Mouse (Mus musculus): Measurements from ENCODE around the gene Shank1. TPM values are rescaled to one million over a fixed set of nuclear protein-coding genes. Genes with fewer than 3 reads are reported as not detected.

Shank1 gene
- polyA plus RNA-seq, 1 experiment: 0.10 TPM

DNA sequence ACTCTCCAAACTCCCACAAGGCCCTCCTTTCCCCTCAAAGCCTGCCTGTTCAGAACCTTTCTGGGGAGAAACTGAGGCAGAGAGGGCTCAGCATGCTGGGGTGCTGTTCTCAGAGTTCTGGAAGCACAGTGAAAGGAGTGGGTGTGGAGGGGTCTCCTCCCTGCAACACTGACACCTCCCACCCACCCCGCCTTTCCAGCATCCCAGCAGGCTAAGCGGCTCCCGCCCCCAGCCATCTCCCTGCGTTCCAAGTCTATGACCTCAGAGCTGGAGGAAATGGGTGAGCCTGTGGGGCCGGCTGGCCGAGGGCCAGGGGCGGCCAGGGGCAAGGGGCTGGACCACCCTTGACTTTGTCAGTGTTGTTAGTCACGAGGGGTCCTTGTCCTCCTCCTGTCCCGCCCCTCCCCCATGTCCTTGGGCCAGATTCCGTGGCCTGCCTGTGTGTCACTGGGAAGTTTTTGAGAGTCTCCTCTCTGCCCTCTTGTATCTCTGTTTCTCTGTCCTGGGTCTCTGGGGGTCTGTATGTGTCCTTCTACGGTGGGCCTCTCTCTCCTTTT, 33.5 kb downstream of the Shank1 start:
- Histone ChIP-seq H3ac (ENCODE audit: control insufficient read depth, insufficient read length) (no peak overlapping the region), H3K4me2 (ENCODE audit: low read depth) (no peak overlapping the region), H3K79me2 (ENCODE audit: control insufficient read depth, insufficient read depth) (no peaks in the 10 kb centered on the region), H3K27me3 (ENCODE audit: control insufficient read depth, insufficient read depth, insufficient read length) (peaks cover 74% of the 10 kb centered on the region), H3K4me3 (no peak overlapping the region), H3K36me3 (ENCODE audit: control insufficient read depth, insufficient read depth) (no peaks in the 10 kb centered on the region)
- TF ChIP-seq POLR2A (IDR thresholded peaks at IDR 0.05; ENCODE audit: insufficient read length, low read depth) (no peak), MYOG (IDR thresholded peaks at IDR 0.05; ENCODE audit: control insufficient read depth in 1 of 3, insufficient read depth in 1 of 3, insufficient read length in 2 of 3, low read depth in 2 of 3) (no peak), TCF3 (IDR thresholded peaks at IDR 0.05; ENCODE audit: insufficient read length, low read depth) (no peak)

GRCm38 (mm10) chr7:44344622-44345021, 34.6 kb downstream of the Shank1 start:
- peaks cover 77% of the 10 kb centered on the region for H3K27me3 ChIP-seq (ENCODE audit: control insufficient read depth, insufficient read depth, insufficient read length)
- H3K4me2 ChIP-seq (ENCODE audit: low read depth): peak overlapping the region; percentile 45
- TF ChIP-seq POLR2AphosphoS2 (IDR thresholded peaks at IDR 0.05; ENCODE audit: insufficient read length, low read depth): no peak
- no peak for TF ChIP-seq TCF12 (IDR thresholded peaks at IDR 0.05; ENCODE audit: insufficient read depth, poor library complexity, severe bottlenecking)
- TF ChIP-seq CEBPB (IDR thresholded peaks at IDR 0.05; ENCODE audit: insufficient read depth, poor library complexity, severe bottlenecking): no peak
- TF ChIP-seq USF1 (IDR thresholded peaks at IDR 0.05; ENCODE audit: low read depth): no peak
- no peak for TF ChIP-seq REST (IDR thresholded peaks at IDR 0.05; ENCODE audit: insufficient read depth, insufficient read length)
- no peak for TF ChIP-seq MYOG (IDR thresholded peaks at IDR 0.05; ENCODE audit: control insufficient read depth in 1 of 3, insufficient read depth in 1 of 3, insufficient read length in 2 of 3, low read depth in 2 of 3)
- no peak for TF ChIP-seq TCF3 (IDR thresholded peaks at IDR 0.05; ENCODE audit: insufficient read length, low read depth)
- TF ChIP-seq E2F4 (IDR thresholded peaks at IDR 0.05; ENCODE audit: insufficient read depth): no peak
- TF ChIP-seq MAX (IDR thresholded peaks at IDR 0.05; ENCODE audit: low read depth): no peak
- TF ChIP-seq MYOD1 (IDR thresholded peaks at IDR 0.05; ENCODE audit: control insufficient read depth in 1 of 3, insufficient read length in 2 of 3, low read depth in 2 of 3): no peak
- TF ChIP-seq SRF (IDR thresholded peaks at IDR 0.05; ENCODE audit: control insufficient read depth, insufficient read length, low read depth): no peak
- TF ChIP-seq POLR2A (IDR thresholded peaks at IDR 0.05; ENCODE audit: insufficient read length, low read depth): no peak
- no peak overlapping the region for H3K4me3 ChIP-seq
- H3ac ChIP-seq (ENCODE audit: control insufficient read depth, insufficient read length): no peak overlapping the region
- H3K79me2 ChIP-seq (ENCODE audit: control insufficient read depth, insufficient read depth): no peaks in the 10 kb centered on the region
- no peaks in the 10 kb centered on the region for H3K36me3 ChIP-seq (ENCODE audit: control insufficient read depth, insufficient read depth)

- no peaks in the 10 kb centered on the region for H3K36me3 ChIP-seq (ENCODE audit: control insufficient read depth, insufficient read depth)
- TF ChIP-seq POLR2AphosphoS2 (IDR thresholded peaks at IDR 0.05; ENCODE audit: insufficient read length, low read depth) (no peak), TCF12 (IDR thresholded peaks at IDR 0.05; ENCODE audit: insufficient read depth, poor library complexity, severe bottlenecking) (no peak), E2F4 (IDR thresholded peaks at IDR 0.05; ENCODE audit: insufficient read depth) (no peak), USF1 (IDR thresholded peaks at IDR 0.05; ENCODE audit: low read depth) (no peak), POLR2A (IDR thresholded peaks at IDR 0.05; ENCODE audit: insufficient read length, low read depth) (no peak), TCF3 (IDR thresholded peaks at IDR 0.05; ENCODE audit: insufficient read length, low read depth) (no peak), MYOD1 (IDR thresholded peaks at IDR 0.05; ENCODE audit: control insufficient read depth in 1 of 3, insufficient read length in 2 of 3, low read depth in 2 of 3) (no peak), REST (IDR thresholded peaks at IDR 0.05; ENCODE audit: insufficient read depth, insufficient read length) (no peak), CEBPB (IDR thresholded peaks at IDR 0.05; ENCODE audit: insufficient read depth, poor library complexity, severe bottlenecking) (no peak), MYOG (IDR thresholded peaks at IDR 0.05; ENCODE audit: control insufficient read depth in 1 of 3, insufficient read depth in 1 of 3, insufficient read length in 2 of 3, low read depth in 2 of 3) (no peak), MAX (IDR thresholded peaks at IDR 0.05; ENCODE audit: low read depth) (no peak), SRF (IDR thresholded peaks at IDR 0.05; ENCODE audit: control insufficient read depth, insufficient read length, low read depth) (no peak)
- peaks cover 84% of the 10 kb centered on the region for H3K27me3 ChIP-seq (ENCODE audit: control insufficient read depth, insufficient read depth, insufficient read length)
These were observed 39.0 kb downstream of the Shank1 start for GRCm38 (mm10) chr7:44349043-44349442.

GRCm38 (mm10) chr7:44350957-44351711, 41.1 kb downstream of the Shank1 start:
- Histone ChIP-seq H3K36me3 (ENCODE audit: control insufficient read depth, insufficient read depth) (no peaks in the 10 kb centered on the region), H3ac (ENCODE audit: control insufficient read depth, insufficient read length) (no peak overlapping the region), H3K4me3 (no peak overlapping the region), H3K79me2 (ENCODE audit: control insufficient read depth, insufficient read depth) (no peaks in the 10 kb centered on the region), H3K4me2 (ENCODE audit: low read depth) (peak overlapping the region; percentile 79), H3K27me3 (ENCODE audit: control insufficient read depth, insufficient read depth, insufficient read length) (peaks cover 88% of the 10 kb centered on the region)
- TF ChIP-seq MYOG (IDR thresholded peaks at IDR 0.05; ENCODE audit: control insufficient read depth in 1 of 3, insufficient read depth in 1 of 3, insufficient read length in 2 of 3, low read depth in 2 of 3) (no peak), E2F4 (IDR thresholded peaks at IDR 0.05; ENCODE audit: insufficient read depth) (no peak), MAX (IDR thresholded peaks at IDR 0.05; ENCODE audit: low read depth) (no peak), POLR2AphosphoS2 (IDR thresholded peaks at IDR 0.05; ENCODE audit: insufficient read length, low read depth) (no peak), TCF3 (IDR thresholded peaks at IDR 0.05; ENCODE audit: insufficient read length, low read depth) (no peak), CEBPB (IDR thresholded peaks at IDR 0.05; ENCODE audit: insufficient read depth, poor library complexity, severe bottlenecking) (no peak), USF1 (IDR thresholded peaks at IDR 0.05; ENCODE audit: low read depth) (no peak), SRF (IDR thresholded peaks at IDR 0.05; ENCODE audit: control insufficient read depth, insufficient read length, low read depth) (no peak), REST (IDR thresholded peaks at IDR 0.05; ENCODE audit: insufficient read depth, insufficient read length) (no peak), MYOD1 (IDR thresholded peaks at IDR 0.05; ENCODE audit: control insufficient read depth in 1 of 3, insufficient read length in 2 of 3, low read depth in 2 of 3) (no peak), TCF12 (IDR thresholded peaks at IDR 0.05; ENCODE audit: insufficient read depth, poor library complexity, severe bottlenecking) (no peak), POLR2A (IDR thresholded peaks at IDR 0.05; ENCODE audit: insufficient read length, low read depth) (no peak)

More at GRCm38 (mm10) chr7:44349043-44349442, 39.0 kb downstream of the Shank1 start:
- Histone ChIP-seq H3K4me3 (no peak overlapping the region), H3K79me2 (ENCODE audit: control insufficient read depth, insufficient read depth) (no peaks in the 10 kb centered on the region), H3K4me2 (ENCODE audit: low read depth) (no peak overlapping the region), H3ac (ENCODE audit: control insufficient read depth, insufficient read length) (no peak overlapping the region)
